Mouse (Mus musculus) heart, embryonic 13.5 days (tissue): ENCODE measurements around the gene Samd4. TPM values are rescaled to one million over a fixed set of nuclear protein-coding genes. Genes with fewer than 3 reads are reported as not detected.

ENCODE experiments used
- ATAC-seq: fragments of 200-750 bp; cut with Nextera tagmentation; 2 replicates; pipeline ENCODE4 v1.8.0; 2017; ENCODE audit warnings: moderate TSS enrichment; ENCODE audit not compliant: insufficient number of reproducible peaks, low FRiP score, low TSS enrichment; ENCODE audit errors: extremely low read depth
- H3K27ac ChIP-seq: fragments of 300-500 bp; sonication (generic); replicated peaks from 2 replicates; pipeline ENCODE4 v1.5.1; 2015; ENCODE audit warnings: moderate library complexity, mild to moderate bottlenecking, inconsistent platforms
- H3K27me3 ChIP-seq: fragments of 300-500 bp; sonication (generic); replicated peaks from 2 replicates; pipeline ENCODE4 v1.6.1; 2015; ENCODE audit warnings: mild to moderate bottlenecking, inconsistent platforms
- H3K36me3 ChIP-seq: fragments of 300-500 bp; sonication (generic); 2 replicates; pipeline ENCODE4 v1.6.1; 2015; ENCODE audit warnings: mild to moderate bottlenecking, inconsistent platforms
- H3K4me1 ChIP-seq: fragments of 300-500 bp; sonication (generic); 2 replicates; pipeline ENCODE4 v1.6.1; 2015; ENCODE audit warnings: inconsistent platforms
- H3K4me2 ChIP-seq: fragments of 300-500 bp; sonication (generic); 2 replicates; pipeline ENCODE4 v1.6.1; 2015; ENCODE audit warnings: inconsistent platforms, mild to moderate bottlenecking, moderate library complexity
- H3K4me3 ChIP-seq: fragments of 300-500 bp; sonication (generic); 2 replicates; pipeline ENCODE4 v1.5.1; 2015; ENCODE audit warnings: moderate library complexity, mild to moderate bottlenecking, inconsistent platforms
- H3K9ac ChIP-seq: fragments of 300-500 bp; sonication (generic); 2 replicates; pipeline ENCODE4 v1.6.1; 2015; ENCODE audit warnings: inconsistent platforms, mild to moderate bottlenecking, moderate library complexity
- H3K9me3 ChIP-seq: fragments of 300-500 bp; sonication (generic); 2 replicates; pipeline ENCODE4 v1.6.1; 2016; ENCODE audit warnings: inconsistent platforms
- WGBS: fragments of 180-500 bp; shearing (Covaris S2); methylation state at CpG from one replicate; pipeline ENCODE4 v1.1.7; 2015; ENCODE audit warnings: mixed read lengths; 5-methylcytosine and 5-hydroxymethylcytosine counted together
- polyA plus RNA-seq: library from polyadenylated mRNA; unstranded; fragments of >200 nt; fragmentation: Nextera tagmentation; extraction: Ambion mirVana; gene quantifications from 2 replicates; pipeline ENCODE4 v1.2.1, GENCODE M21; 2015

Gene Samd4
- polyA plus RNA-seq, 1 experiment from 2014 or later = 13.4 TPM

- H3K4me3 ChIP-seq = no peak overlapping the region
- no peak for ATAC-seq
- no peak overlapping the region for H3K4me2 ChIP-seq
- peaks cover 15% of the 10 kb centered on the region for H3K36me3 ChIP-seq
- H3K4me1 ChIP-seq = peaks cover 49% of the 10 kb centered on the region
- no peaks in the 10 kb centered on the region for H3K27me3 ChIP-seq
- H3K9me3 ChIP-seq = no peaks in the 10 kb centered on the region
- H3K9ac ChIP-seq = no peak overlapping the region
- peak overlapping the region; percentile 56 for H3K27ac ChIP-seq
- 79% methylated on average over 13 of the region's 13 CpGs for WGBS
Observed at GRCm38 (mm10) chr14:46932121-46932520, 49.5 kb downstream of the Samd4 start.

- Histone ChIP-seq H3K4me2 (no peak overlapping the region), H3K27ac (peak overlapping the region; percentile 56), H3K9ac (no peak overlapping the region), H3K4me3 (no peak overlapping the region), H3K27me3 (no peaks in the 10 kb centered on the region), H3K36me3 (peaks cover 15% of the 10 kb centered on the region), H3K4me1 (peaks cover 49% of the 10 kb centered on the region), H3K9me3 (no peaks in the 10 kb centered on the region)
- no peak for ATAC-seq
- WGBS = 16% methylated on average over 6 of the region's 6 CpGs
Observed at GRCm38 (mm10) chr14:46932708-46933107, 50.1 kb downstream of the Samd4 start.

GRCm38 (mm10) chr14:46941077-46941476, 58.4 kb downstream of the Samd4 start:
- Histone ChIP-seq H3K36me3 (no peaks in the 10 kb centered on the region), H3K27me3 (no peaks in the 10 kb centered on the region), H3K4me1 (peaks cover 74% of the 10 kb centered on the region), H3K4me2 (peak overlapping the region; percentile 55), H3K9ac (peak overlapping the region; percentile 51), H3K27ac (peak overlapping the region; percentile 89), H3K4me3 (no peak overlapping the region), H3K9me3 (no peaks in the 10 kb centered on the region)
- ATAC-seq = no peak
- 22% methylated on average over 6 of the region's 6 CpGs for WGBS

GRCm38 (mm10) chr14:46941896-46942812, 59.5 kb downstream of the Samd4 start:
- H3K9ac ChIP-seq = peak overlapping the region; percentile 65
- H3K27ac ChIP-seq = peak overlapping the region; percentile 89
- H3K4me1 ChIP-seq = peaks cover 75% of the 10 kb centered on the region
- ATAC-seq = peak; percentile 44; the same call in 1 of the 2 replicates
- peak overlapping the region; percentile 15; the same call in 1 of the 2 replicates for H3K4me3 ChIP-seq
- H3K4me2 ChIP-seq = peak overlapping the region; percentile 55
- no peaks in the 10 kb centered on the region for H3K9me3 ChIP-seq
- H3K36me3 ChIP-seq = no peaks in the 10 kb centered on the region
- WGBS = 34% methylated on average over 23 of the region's 23 CpGs
- no peaks in the 10 kb centered on the region for H3K27me3 ChIP-seq

GRCm38 (mm10) chr14:46944411-46944810, 61.8 kb downstream of the Samd4 start:
- no peak for ATAC-seq
- H3K36me3 ChIP-seq = no peaks in the 10 kb centered on the region
- peaks cover 92% of the 10 kb centered on the region for H3K4me1 ChIP-seq

GRCm38 (mm10) chr14:46945903-46946490, 63.3 kb downstream of the Samd4 start:
- ATAC-seq = no peak
- H3K9ac ChIP-seq = peak overlapping the region; percentile 65
- no peaks in the 10 kb centered on the region for H3K36me3 ChIP-seq
- H3K9me3 ChIP-seq = no peaks in the 10 kb centered on the region
- H3K27ac ChIP-seq = peak overlapping the region; percentile 73
- H3K27me3 ChIP-seq = no peaks in the 10 kb centered on the region
- WGBS = 49% methylated on average over 10 of the region's 10 CpGs
- H3K4me1 ChIP-seq = peaks cover 92% of the 10 kb centered on the region
- H3K4me3 ChIP-seq = no peak overlapping the region
- peak overlapping the region; percentile 37 for H3K4me2 ChIP-seq

More at GRCm38 (mm10) chr14:46944411-46944810, 61.8 kb downstream of the Samd4 start:
- H3K27ac ChIP-seq = no peak overlapping the region
- H3K27me3 ChIP-seq = no peaks in the 10 kb centered on the region
- no peak overlapping the region for H3K4me2 ChIP-seq
- WGBS = 65% methylated on average over 3 of the region's 3 CpGs
- no peak overlapping the region for H3K9ac ChIP-seq
- no peak overlapping the region for H3K4me3 ChIP-seq
- no peaks in the 10 kb centered on the region for H3K9me3 ChIP-seq

GRCm38 (mm10) chr14:46947644-46948043, 65.0 kb downstream of the Samd4 start:
- no peaks in the 10 kb centered on the region for H3K36me3 ChIP-seq
- no peaks in the 10 kb centered on the region for H3K27me3 ChIP-seq
- H3K4me3 ChIP-seq = no peak overlapping the region
- 91% methylated on average over 3 of the region's 3 CpGs for WGBS
- H3K9me3 ChIP-seq = no peaks in the 10 kb centered on the region
- no peak overlapping the region for H3K27ac ChIP-seq
- no peak overlapping the region for H3K4me2 ChIP-seq
- H3K9ac ChIP-seq = no peak overlapping the region
- ATAC-seq = no peak
- peaks cover 92% of the 10 kb centered on the region for H3K4me1 ChIP-seq

GRCm38 (mm10) chr14:46950527-46951384, 68.1 kb downstream of the Samd4 start:
- peak overlapping the region; percentile 61 for H3K9ac ChIP-seq
- H3K4me2 ChIP-seq = peak overlapping the region; percentile 53
- H3K27ac ChIP-seq = peak overlapping the region; percentile 85
- 0 out of 2 replicates have a peak overlapping the region, but pooled peaks have one; percentile 14 for H3K4me3 ChIP-seq
- H3K36me3 ChIP-seq = no peaks in the 10 kb centered on the region
- peaks cover 91% of the 10 kb centered on the region for H3K4me1 ChIP-seq
- ATAC-seq = no peak
- H3K27me3 ChIP-seq = no peaks in the 10 kb centered on the region
- no peaks in the 10 kb centered on the region for H3K9me3 ChIP-seq
- WGBS = 21% methylated on average over 11 of the region's 11 CpGs

GRCm38 (mm10) chr14:46952264-46952663, 69.6 kb downstream of the Samd4 start:
- no peak for ATAC-seq
- H3K27me3 ChIP-seq = no peaks in the 10 kb centered on the region
- no peaks in the 10 kb centered on the region for H3K9me3 ChIP-seq
- peak overlapping the region; percentile 9; the same call in 1 of the 2 replicates for H3K27ac ChIP-seq
- H3K9ac ChIP-seq = no peak overlapping the region
- H3K36me3 ChIP-seq = peaks cover 10% of the 10 kb centered on the region; the same call in 1 of the 2 replicates
- no peak overlapping the region for H3K4me3 ChIP-seq
- peaks cover 94% of the 10 kb centered on the region for H3K4me1 ChIP-seq
- H3K4me2 ChIP-seq = no peak overlapping the region
- WGBS = 56% methylated on average over 2 of the region's 2 CpGs

- Histone ChIP-seq H3K27me3 (no peaks in the 10 kb centered on the region), H3K27ac (peak overlapping the region; percentile 54; the same call in 1 of the 2 replicates), H3K36me3 (peaks cover 10% of the 10 kb centered on the region; the same call in 1 of the 2 replicates), H3K4me2 (no peak overlapping the region), H3K4me3 (no peak overlapping the region), H3K4me1 (peaks cover 73% of the 10 kb centered on the region), H3K9me3 (no peaks in the 10 kb centered on the region), H3K9ac (no peak overlapping the region)
- WGBS = 65% methylated on average over 2 of the region's 2 CpGs
- ATAC-seq = no peak
Observed at GRCm38 (mm10) chr14:46955109-46955508, 72.5 kb downstream of the Samd4 start.
